Mouse (Mus musculus) stomach, embryonic 16.5 days (tissue): ENCODE measurements around the gene Cln6. TPM values are rescaled to one million over a fixed set of nuclear protein-coding genes. Genes with fewer than 3 reads are reported as not detected.

Experiments
- polyA plus RNA-seq: library from polyadenylated mRNA; unstranded; fragments of >200 nt; fragmentation: Nextera tagmentation; extraction: Ambion mirVana; gene quantifications from 2 replicates; pipeline ENCODE4 v1.2.1, GENCODE M21; 2015

Gene Cln6
- polyA plus RNA-seq, 1 experiment from 2014 or later, result 20.0 TPM

Other genes starting within 250 kb of the Cln6 start
- 1.6 and 1.7 TPM in 2 replicates for gene Itga11, start 161.0 kb upstream of the Cln6 start, polyA plus RNA-seq
- 15.8 and 16.0 TPM in 2 replicates for gene Fem1b, start 26.9 kb upstream of the Cln6 start, polyA plus RNA-seq
- gene Calml4, start 19.3 kb downstream of the Cln6 start, polyA plus RNA-seq, result 44.3 and 47.7 TPM in 2 replicates
- gene Pias1, start 149.1 kb downstream of the Cln6 start, polyA plus RNA-seq, result 51.7 and 53.8 TPM in 2 replicates